Mouse (Mus musculus) urinary bladder, postnatal 25 days (tissue): Measurements from ENCODE around the gene Anxa5.
A peak's percentile ranks its signal among the peaks of the same experiment; 100 is the strongest.

Experiments
- DNase-seq: peaks from one replicate; pipeline ENCODE4 v3.0.0; 2022; ENCODE audit warnings: low spot score

The Anxa5 gene

GRCm38 (mm10) chr3:36446918-36447317, 28.8 kb downstream of the Anxa5 start:
- DNase-seq: no peak

- DNase-seq: no peak
Observed at GRCm38 (mm10) chr3:36446506-36446905, 29.2 kb downstream of the Anxa5 start.

- DNase-seq: no peak
Observed at GRCm38 (mm10) chr3:36446041-36446440, 29.7 kb downstream of the Anxa5 start.

GRCm38 (mm10) chr3:36442426-36442825, 33.3 kb downstream of the Anxa5 start:
- peak; percentile 27 for DNase-seq

GRCm38 (mm10) chr3:36440280-36440679, 35.4 kb downstream of the Anxa5 start:
- no peak for DNase-seq

GRCm38 (mm10) chr3:36430360-36430759, 45.3 kb downstream of the Anxa5 start:
- DNase-seq: no peak

GRCm38 (mm10) chr3:36427386-36427785, 48.3 kb downstream of the Anxa5 start:
- DNase-seq: no peak

- DNase-seq: no peak
Observed at GRCm38 (mm10) chr3:36409456-36409855, 66.2 kb downstream of the Anxa5 start.

GRCm38 (mm10) chr3:36406967-36407366, 68.7 kb downstream of the Anxa5 start:
- no peak for DNase-seq

GRCm38 (mm10) chr3:36406340-36406739, 69.4 kb downstream of the Anxa5 start:
- DNase-seq: no peak

- no peak for DNase-seq
Observed at GRCm38 (mm10) chr3:36401900-36402299, 73.8 kb downstream of the Anxa5 start.

GRCm38 (mm10) chr3:36400657-36401056, 75.0 kb downstream of the Anxa5 start:
- no peak for DNase-seq
